Mouse (Mus musculus): ENCODE measurements at regions not wholly inside any gene's neighbourhood (a gene's known extent, or its start where the extent isn't known, plus 50 kb on each side); places are given as distances from the start of the nearest gene placed in this dataset.

DNA sequence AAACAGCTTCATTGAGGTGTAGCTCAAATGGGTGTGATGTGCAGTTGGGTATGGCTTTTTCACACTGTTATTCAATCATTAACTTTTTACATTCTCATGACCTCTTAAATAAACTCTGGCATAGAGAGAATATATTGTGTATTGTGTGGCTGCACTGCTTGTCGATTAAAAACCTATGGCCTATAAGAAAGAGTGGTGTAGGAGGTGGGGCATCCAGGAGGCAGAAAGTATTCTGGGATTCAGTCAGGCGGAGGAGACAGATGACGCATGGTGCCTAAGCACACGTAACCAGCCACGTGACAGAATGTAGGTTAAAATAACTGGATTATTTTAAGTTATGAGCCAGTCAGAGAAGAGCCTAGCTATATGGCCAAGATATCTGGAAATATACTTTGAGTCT is 78.2 kb upstream of the Slc16a7 start:
- no peak overlapping the region for H3K27ac ChIP-seq
- intact Hi-C loops (cut with DNase I) = no loop called here
- no peak for TF ChIP-seq CTCF (IDR thresholded peaks at IDR 0.05)
- no peak overlapping the region for H3K4me3 ChIP-seq
- DNase-seq = no peak

DNA sequence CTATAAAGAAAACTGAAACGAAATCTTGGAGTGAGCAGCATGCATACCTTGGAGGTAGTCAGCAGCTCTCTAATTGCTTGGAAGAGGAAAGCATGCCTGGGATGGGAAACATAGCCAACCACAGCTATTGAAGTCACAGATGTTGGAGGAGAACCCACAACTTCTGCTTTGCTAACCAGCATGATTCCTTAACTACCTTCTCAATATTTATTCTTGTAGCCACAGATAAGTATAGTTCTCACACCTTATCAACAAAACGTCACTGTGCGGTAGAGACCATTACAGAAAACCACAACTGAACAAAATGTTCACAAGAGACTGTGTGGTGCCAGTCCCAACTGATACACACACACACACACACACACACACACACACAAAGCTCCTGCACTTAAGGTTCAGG is 99.1 kb upstream of the Slc16a7 start:
- no peak for TF ChIP-seq CTCF (IDR thresholded peaks at IDR 0.05)

DNA sequence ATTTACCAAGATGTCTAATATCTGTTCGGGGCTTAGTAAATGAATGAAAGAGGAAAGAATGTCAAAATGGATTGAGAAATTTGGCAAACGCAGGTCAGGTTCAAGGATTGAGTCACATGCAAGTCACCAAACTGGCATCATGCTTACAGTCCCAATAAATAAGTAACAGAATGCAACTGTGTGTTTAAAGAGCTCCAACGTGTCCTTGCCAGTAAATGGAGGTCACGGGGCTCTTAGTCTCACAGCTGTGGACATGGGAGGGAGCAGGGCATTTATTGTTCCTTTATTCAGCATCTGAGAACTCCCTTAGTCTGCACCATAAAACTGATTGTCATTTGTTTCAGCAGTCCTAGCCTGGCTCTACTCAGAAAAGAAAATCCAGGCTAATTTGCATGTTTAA is 101.1 kb upstream of the Slc16a7 start:
- intact Hi-C loops (cut with DNase I) = no loop called here
- no peak for TF ChIP-seq CTCF (IDR thresholded peaks at IDR 0.05)
- Histone ChIP-seq H3K4me3 (no peak overlapping the region), H3K27ac (no peak overlapping the region)
- DNase-seq = no peak

More for the DNA sequence above, 99.1 kb upstream of the Slc16a7 start:
- intact Hi-C loops (cut with DNase I) = no loop called here
- H3K4me3 ChIP-seq = no peak overlapping the region
- DNase-seq = no peak
- H3K27ac ChIP-seq = no peak overlapping the region

DNA sequence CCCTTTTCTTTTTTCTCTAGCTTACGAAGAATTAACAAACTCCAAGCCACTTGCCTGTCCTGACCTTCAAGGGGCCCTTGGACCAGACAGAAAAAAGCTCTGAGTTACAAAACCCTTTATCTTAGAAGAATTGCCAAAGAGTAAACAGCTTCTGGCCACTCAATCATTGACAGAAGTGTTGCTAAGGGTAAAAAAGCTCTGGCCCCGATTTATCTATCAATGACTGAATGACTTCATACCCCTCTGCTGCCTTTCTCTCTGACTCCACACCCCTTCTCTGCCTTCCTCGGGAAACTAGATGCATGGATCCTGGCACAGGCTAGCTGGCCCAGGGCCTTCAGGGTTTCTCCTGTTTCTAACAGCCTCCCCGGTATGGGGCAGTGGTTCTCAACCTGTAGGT is 105.2 kb upstream of the Slc16a7 start:
- H3K4me3 ChIP-seq = no peak overlapping the region
- intact Hi-C loops (cut with DNase I) = no loop called here
- H3K27ac ChIP-seq = no peak overlapping the region
- no peak for DNase-seq
- TF ChIP-seq CTCF (IDR thresholded peaks at IDR 0.05) = no peak

DNA sequence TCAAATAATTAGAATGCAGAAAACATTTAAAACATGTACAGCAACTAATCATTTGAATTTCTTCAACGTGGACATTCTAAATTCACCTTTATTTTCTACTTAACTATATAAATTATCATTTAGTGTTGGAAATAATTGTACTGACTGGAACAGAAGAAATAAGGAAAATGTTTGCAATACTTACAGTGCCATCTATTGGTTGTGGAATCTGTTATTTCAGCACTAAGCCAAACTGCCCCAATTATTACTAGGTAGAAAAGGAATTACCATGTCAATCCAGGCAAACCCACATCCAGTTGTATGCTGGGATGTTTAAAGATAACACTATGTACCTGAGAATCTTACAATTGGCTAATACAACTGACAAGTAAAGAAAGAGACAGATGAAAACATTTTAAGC is 109.1 kb upstream of the Slc16a7 start:
- intact Hi-C loops (cut with DNase I) = no loop called here
- no peak overlapping the region for H3K4me3 ChIP-seq
- no peak overlapping the region for H3K27ac ChIP-seq
- TF ChIP-seq CTCF (IDR thresholded peaks at IDR 0.05) = peak; percentile 36; the same call in 1 of the 2 replicates
- DNase-seq = no peak

DNA sequence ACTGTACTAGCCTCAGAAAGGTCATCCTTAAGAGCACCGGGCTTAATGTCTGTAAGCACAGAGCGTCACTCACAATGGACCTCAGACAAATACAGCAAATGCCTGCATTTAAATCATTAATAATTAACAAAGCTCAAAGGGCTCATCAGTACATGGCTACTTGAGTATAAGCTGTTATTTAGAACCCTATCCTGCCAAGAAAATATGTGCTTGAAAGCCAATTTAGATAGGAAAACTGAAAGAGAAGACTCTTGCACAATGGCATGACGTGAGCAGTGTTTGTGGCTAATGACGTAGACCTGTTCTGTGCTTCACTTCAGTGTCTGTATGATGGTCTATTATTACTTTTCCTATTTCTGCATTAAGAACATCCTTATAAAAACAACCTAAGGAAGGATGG is 111.1 kb upstream of the Slc16a7 start:
- no peak overlapping the region for H3K27ac ChIP-seq
- no peak overlapping the region for H3K4me3 ChIP-seq
- intact Hi-C loops (cut with DNase I) = no loop called here
- DNase-seq = no peak
- no peak for TF ChIP-seq CTCF (IDR thresholded peaks at IDR 0.05)

DNA sequence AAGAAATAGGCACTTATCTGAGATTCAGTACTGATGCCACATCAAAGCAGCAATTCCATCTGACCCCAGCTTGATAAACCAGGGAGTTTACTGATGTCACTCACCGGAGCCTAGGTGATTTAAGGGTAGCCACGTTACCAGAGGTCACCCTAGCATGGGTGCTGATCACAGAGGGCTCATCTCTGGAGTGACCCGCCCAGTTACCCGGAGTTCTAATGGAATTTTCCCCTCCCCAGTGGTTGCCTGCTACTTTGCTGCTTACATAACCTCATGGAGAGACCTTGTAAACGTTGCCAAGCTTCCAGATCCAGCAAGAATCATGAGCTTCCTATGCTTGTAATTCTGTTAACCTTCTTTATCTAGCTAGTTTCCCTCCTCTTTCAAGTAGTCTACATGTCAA is 125.8 kb upstream of the Slc16a7 start:
- intact Hi-C loops (cut with DNase I) = no loop called here
- no peak for DNase-seq
- Histone ChIP-seq H3K27ac (no peak overlapping the region), H3K4me3 (no peak overlapping the region)
- TF ChIP-seq CTCF (IDR thresholded peaks at IDR 0.05) = no peak

DNA sequence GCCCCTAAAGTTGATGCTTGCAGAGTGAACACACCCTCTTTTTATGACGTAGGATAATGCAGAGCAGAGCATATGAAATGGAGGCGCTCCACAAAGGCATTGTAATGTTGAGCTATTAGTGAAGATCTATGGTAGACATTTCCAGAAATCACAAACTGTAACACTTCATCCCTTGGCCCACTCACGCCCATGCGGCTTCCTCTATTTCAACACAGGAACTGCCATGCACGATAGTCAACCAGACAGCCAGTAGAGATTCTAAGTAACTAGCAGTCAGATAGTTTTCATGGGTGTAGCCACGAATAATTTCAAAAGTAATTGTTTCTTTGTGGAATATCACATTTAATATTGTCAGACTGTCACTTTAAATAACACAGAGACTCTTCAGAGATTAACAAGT is 141.6 kb upstream of the Slc16a7 start:
- intact Hi-C loops (cut with DNase I) = no loop called here
- Histone ChIP-seq H3K27ac (no peak overlapping the region), H3K4me3 (no peak overlapping the region)
- no peak for DNase-seq
- no peak for TF ChIP-seq CTCF (IDR thresholded peaks at IDR 0.05)

DNA sequence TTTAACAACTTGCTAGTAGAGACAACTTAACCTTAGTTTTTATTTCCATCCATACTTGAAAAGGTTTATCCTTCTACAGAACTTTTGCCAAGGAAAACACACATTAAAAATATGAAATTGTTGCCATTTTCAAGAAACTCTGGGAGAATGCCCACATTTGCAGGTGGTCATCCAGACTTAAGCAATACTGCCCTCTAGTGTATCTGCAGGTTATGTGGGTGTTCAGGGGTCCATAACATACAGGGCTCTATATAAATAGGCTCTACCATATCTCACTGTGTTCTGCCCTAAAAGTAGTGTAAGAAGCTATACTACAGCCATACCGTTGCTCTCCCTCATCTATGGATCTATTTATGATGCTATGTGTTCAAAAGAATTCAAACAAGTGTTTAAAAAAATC is 149.1 kb upstream of the Slc16a7 start:
- DNase-seq = no peak
- intact Hi-C loops (cut with DNase I) = no loop called here
- Histone ChIP-seq H3K4me3 (no peak overlapping the region), H3K27ac (no peak overlapping the region)
- TF ChIP-seq CTCF (IDR thresholded peaks at IDR 0.05) = peak; percentile 61

DNA sequence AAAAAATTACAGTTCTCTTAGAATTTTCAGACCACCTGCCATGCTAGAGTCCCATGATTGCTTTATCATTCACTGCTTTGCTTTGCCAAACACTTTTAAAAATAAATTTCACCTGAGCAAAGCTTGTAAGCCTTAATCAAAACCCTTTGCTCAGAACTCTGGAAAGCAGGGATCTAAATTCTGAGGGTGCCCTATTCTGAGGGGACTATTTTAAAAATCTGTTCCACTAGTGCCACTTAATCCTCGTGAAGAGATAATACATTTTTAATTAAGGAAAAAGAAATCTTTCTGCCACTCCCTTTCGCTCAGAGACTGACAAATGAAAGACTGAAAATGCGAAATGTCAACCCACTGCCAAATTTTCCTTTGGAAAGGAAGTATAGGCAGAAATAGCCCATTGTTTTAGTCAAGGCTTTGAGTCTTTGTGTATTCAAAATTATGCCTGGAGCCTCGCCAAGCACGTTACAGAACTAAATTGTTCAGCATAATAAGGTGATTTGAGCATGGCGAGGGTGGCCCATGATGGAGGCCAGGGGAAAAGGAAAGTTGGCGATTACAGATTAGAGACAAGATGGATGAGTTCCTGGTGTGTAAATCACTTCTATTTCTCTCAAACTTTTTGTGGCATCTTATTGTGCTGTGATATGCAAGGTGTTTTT is 197.4 kb upstream of the Slc16a7 start:
- no peak overlapping the region for H3K4me3 ChIP-seq
- DNase-seq = no peak
- no peak for TF ChIP-seq CTCF (IDR thresholded peaks at IDR 0.05)

DNA sequence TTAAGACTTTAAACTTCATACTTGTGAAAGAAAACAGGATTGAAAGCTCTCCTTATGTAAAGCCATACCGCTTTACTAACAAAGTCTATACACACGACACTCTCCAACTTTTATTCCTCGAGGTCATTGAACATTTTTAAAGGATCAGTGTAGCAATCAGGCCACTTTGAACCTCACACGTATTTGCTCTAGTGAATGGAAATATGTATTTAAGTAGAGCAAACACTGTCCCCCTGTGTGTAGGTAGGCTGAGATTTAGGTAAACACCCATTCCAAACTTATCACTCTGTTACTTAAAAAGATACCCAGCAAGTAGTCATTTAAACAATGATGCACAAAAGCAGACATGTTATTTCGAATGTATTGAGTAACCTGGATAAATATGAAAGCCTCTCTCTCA is 203.7 kb upstream of the Slc16a7 start:
- intact Hi-C loops (cut with DNase I) = no loop called here
- DNase-seq = no peak
- no peak for TF ChIP-seq CTCF (IDR thresholded peaks at IDR 0.05)
- Histone ChIP-seq H3K4me3 (no peak overlapping the region), H3K27ac (no peak overlapping the region)

More for the DNA sequence above, 197.4 kb upstream of the Slc16a7 start:
- intact Hi-C loops (cut with DNase I) = no loop called here
- H3K27ac ChIP-seq = no peak overlapping the region

DNA sequence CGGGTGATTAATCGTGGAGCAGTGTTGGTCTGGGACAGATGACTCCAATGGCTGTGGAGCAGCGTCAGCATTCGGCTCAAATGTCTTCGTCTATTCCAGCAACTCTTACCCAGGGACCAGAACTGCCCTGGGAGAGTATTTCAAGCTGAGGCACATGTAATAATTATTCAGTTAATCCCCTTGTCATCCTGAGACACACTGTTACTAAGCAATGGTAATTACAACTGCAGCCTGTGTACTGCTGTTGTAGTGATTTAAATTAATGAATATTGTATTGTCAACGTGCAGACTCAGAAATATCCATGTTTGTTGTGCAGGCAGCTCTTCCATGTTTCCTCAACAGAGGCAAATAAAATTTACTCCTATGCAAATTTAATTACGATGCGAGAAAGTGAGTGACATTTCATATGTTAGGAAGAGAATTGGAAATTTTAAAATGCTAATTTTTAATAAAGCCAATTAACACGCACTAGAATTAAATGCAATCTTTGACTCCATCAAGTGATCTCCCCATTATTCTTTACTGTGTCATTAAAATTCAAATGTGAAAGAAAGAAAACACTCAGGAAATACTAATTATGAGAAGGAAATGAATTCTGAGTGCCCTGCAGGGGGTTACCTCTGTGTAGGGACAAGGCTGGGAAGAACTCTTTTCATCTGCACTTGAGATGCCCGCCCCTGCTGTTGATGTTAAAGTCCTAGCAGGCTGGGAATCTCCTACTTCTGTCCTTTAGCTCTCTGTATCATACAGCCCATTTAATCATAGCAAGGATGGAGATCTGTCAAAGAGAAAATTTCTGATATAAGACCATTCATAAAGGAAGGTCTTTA is 218.7 kb upstream of the Slc16a7 start:
- TF ChIP-seq CTCF (IDR thresholded peaks at IDR 0.05) = no peak
- intact Hi-C loops (cut with DNase I) = no loop called here
- H3K4me3 ChIP-seq = no peak overlapping the region

DNA sequence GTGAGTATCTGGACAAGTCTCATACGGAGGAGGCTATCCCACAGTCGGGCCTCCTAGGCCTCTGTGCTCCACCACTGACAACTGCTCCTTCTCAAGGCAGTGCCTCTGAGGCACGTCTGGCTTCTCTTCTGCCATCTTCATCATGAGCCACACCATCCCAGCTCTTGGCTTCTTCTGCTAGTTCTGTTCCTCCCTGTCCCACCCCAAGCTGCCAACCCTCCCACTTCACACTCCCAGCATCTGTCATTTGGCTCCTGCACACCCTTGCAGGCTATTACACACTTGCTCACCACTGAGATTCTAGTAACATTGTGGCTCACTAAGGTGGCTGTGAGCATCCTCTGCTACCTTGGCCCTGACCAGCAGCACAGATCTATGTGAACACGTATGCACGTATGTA is 221.1 kb upstream of the Slc16a7 start:
- Histone ChIP-seq H3K4me3 (no peak overlapping the region), H3K27ac (no peak overlapping the region)
- TF ChIP-seq CTCF (IDR thresholded peaks at IDR 0.05) = no peak
- intact Hi-C loops (cut with DNase I) = no loop called here
- no peak for DNase-seq

More for the DNA sequence above, 218.7 kb upstream of the Slc16a7 start:
- DNase-seq = no peak
- H3K27ac ChIP-seq = no peak overlapping the region

DNA sequence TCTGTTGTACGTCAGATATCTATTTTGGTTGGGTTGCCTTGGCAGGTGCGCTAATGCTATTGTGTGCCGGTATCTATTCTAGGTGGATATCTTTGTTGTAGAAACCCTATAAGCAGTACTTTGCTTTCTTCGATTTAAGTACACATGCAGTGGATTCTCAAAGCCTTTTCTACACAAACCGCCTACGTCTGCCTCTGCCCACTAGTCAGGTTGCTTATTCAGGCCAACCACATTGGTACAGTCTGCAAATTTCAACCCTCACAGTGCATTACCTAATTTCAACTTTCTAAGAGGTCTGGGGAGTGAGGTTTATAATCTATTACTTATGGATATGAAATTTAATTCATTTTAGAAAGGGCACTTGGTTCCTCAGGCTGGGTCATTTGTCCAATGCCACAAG is 223.5 kb upstream of the Slc16a7 start:
- no peak for DNase-seq
- no peak overlapping the region for H3K27ac ChIP-seq
- intact Hi-C loops (cut with DNase I) = no loop called here
- H3K4me3 ChIP-seq = no peak overlapping the region
- TF ChIP-seq CTCF (IDR thresholded peaks at IDR 0.05) = no peak

Measured in gastrocnemius, adult 2 months (tissue).